Mouse (Mus musculus) lung, postnatal 0 days (tissue): ENCODE data around the gene Filip1l.

Experiments used
- CTCF ChIP-seq: IDR thresholded peaks from 2 replicates; pipeline ENCODE4 v1.5.1; 2016; ENCODE audit warnings: antibody characterized with exemption, mild to moderate bottlenecking
- EP300 ChIP-seq: IDR thresholded peaks from 2 replicates; pipeline ENCODE4 v1.6.1; 2016; ENCODE audit warnings: antibody characterized with exemption, mild to moderate bottlenecking, control low read depth

DNA sequence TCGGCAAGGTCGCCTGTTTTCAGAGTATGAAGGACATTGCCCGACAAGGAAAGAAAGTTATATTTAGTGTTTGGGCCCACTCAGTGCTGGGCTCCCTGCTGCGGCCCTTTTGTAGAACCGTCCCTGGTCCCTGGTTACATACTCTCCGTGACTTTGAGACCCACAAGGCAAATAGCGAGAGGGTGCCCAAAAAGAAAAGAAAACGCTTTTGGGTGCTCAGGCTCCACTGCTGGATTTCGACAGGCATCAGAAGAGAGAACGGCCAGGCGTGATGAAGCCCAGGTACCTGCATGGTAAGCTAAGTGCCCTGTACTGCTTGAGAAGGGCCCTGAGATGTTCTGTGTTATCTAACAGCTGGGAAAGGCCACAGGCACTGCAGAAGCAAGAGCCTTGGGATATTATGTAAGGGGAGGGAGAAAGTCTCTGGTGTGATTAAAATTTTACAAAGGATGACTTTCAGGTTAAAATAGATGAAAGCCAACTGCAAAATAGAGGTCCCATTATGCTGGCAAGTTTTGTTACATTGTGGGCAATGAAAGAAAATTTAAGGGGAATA is 351 bp downstream of the Filip1l start:
- no peak for TF ChIP-seq CTCF
- no peak for TF ChIP-seq EP300
